Mouse (Mus musculus) lung, embryonic 14.5 days (tissue): Measurements from ENCODE around the gene Tspan2. TPM values are rescaled to one million over a fixed set of nuclear protein-coding genes. Genes with fewer than 3 reads are reported as not detected.

Experiments used
- ATAC-seq: fragments of 200-750 bp; cut with Nextera tagmentation; 2 replicates; pipeline ENCODE4 v1.8.0; 2017; ENCODE audit warnings: mild to moderate bottlenecking, moderate TSS enrichment, moderate library complexity; ENCODE audit not compliant: insufficient read depth
- DNase-seq: peaks from one replicate; pipeline ENCODE4 v3.0.0-alpha.2; 2015
- H3K27ac ChIP-seq: fragments of 300-500 bp; sonication (generic); 2 replicates; pipeline ENCODE4 v1.5.1; 2014; ENCODE audit warnings: low read depth, mild to moderate bottlenecking, moderate library complexity
- H3K27me3 ChIP-seq: fragments of 300-500 bp; sonication (generic); 2 replicates; pipeline ENCODE4 v1.6.1; 2014; ENCODE audit warnings: low read length, control low read depth; ENCODE audit not compliant: insufficient read depth
- H3K36me3 ChIP-seq: fragments of 300-500 bp; sonication (generic); 2 replicates; pipeline ENCODE4 v1.6.1; 2014; ENCODE audit warnings: control low read depth; ENCODE audit not compliant: insufficient read depth
- H3K4me1 ChIP-seq: fragments of 300-500 bp; sonication (generic); 2 replicates; pipeline ENCODE4 v1.6.1; 2014; ENCODE audit warnings: antibody characterized with exemption, control low read depth; ENCODE audit not compliant: insufficient read depth
- H3K4me2 ChIP-seq: fragments of 300-500 bp; sonication (generic); 2 replicates; pipeline ENCODE4 v1.6.1; 2014; ENCODE audit warnings: mild to moderate bottlenecking
- H3K4me3 ChIP-seq: fragments of 300-500 bp; sonication (generic); 2 replicates; pipeline ENCODE4 v1.5.1; 2014; ENCODE audit warnings: low read depth, low read length
- H3K9ac ChIP-seq: fragments of 300-500 bp; sonication (generic); 2 replicates; pipeline ENCODE4 v1.6.1; 2014
- H3K9me3 ChIP-seq: fragments of 300-500 bp; sonication (generic); 2 replicates; pipeline ENCODE4 v1.6.1; 2016; ENCODE audit warnings: low read depth, low read length, control low read depth
- CTCF ChIP-seq: IDR thresholded peaks from 2 replicates; pipeline ENCODE4 v1.5.1; 2016; ENCODE audit warnings: antibody characterized with exemption, low read depth
- WGBS: fragments of 180-500 bp; shearing (Covaris S2); extraction: QIAGEN DNeasy Blood & Tissue Kit; methylation state at CpG from one replicate; pipeline ENCODE4 v1.1.7; 2014; 5-methylcytosine and 5-hydroxymethylcytosine counted together
- polyA plus RNA-seq: library from polyadenylated mRNA; unstranded; fragments of >200 nt; fragmentation: Nextera tagmentation; extraction: Ambion mirVana; gene quantifications from 2 replicates; pipeline ENCODE4 v1.2.1, GENCODE M21; 2014

The Tspan2 gene
- polyA plus RNA-seq, 1 experiment from 2014 or later = 16.2 TPM

- Histone ChIP-seq H3K9me3 (no peaks in the 10 kb centered on the region), H3K4me1 (0 out of 2 replicates have a peak, but pooled peaks cover 3% of the 10 kb centered on the region), H3K27me3 (no peaks in the 10 kb centered on the region), H3K4me2 (peak overlapping the region; percentile 48), H3K9ac (no peak overlapping the region), H3K27ac (no peak overlapping the region), H3K36me3 (no peaks in the 10 kb centered on the region), H3K4me3 (no peak overlapping the region)
- no peak for TF ChIP-seq CTCF
- DNase-seq (peak; percentile 49), ATAC-seq (no peak)
- WGBS = 44% methylated on average over 6 of the region's 6 CpGs
These were observed 10.3 kb upstream of the Tspan2 start for GRCm38 (mm10) chr3:102723841-102724570.

- DNase-seq (no peak), ATAC-seq (no peak)
- no peak for TF ChIP-seq CTCF
- no peak overlapping the region for H3K27ac ChIP-seq
- no peaks in the 10 kb centered on the region for H3K36me3 ChIP-seq
- H3K4me2 ChIP-seq = no peak overlapping the region
- H3K4me3 ChIP-seq = no peak overlapping the region
- no peak overlapping the region for H3K9ac ChIP-seq
- no peaks in the 10 kb centered on the region for H3K27me3 ChIP-seq
- 64% methylated on average over 7 of the region's 7 CpGs for WGBS
- H3K9me3 ChIP-seq = no peaks in the 10 kb centered on the region
- H3K4me1 ChIP-seq = 0 out of 2 replicates have a peak, but pooled peaks cover 3% of the 10 kb centered on the region
These were observed 9.4 kb upstream of the Tspan2 start for GRCm38 (mm10) chr3:102724798-102725459.

- 48% methylated on average over 5 of the region's 5 CpGs for WGBS
- no peaks in the 10 kb centered on the region for H3K27me3 ChIP-seq
These were observed 4.9 kb upstream of the Tspan2 start for GRCm38 (mm10) chr3:102729416-102729815.

GRCm38 (mm10) chr3:102731112-102731511 is 3.2 kb upstream of the Tspan2 start:
- Histone ChIP-seq H3K4me2 (no peak overlapping the region), H3K27ac (no peak overlapping the region), H3K36me3 (no peaks in the 10 kb centered on the region), H3K4me1 (no peaks in the 10 kb centered on the region), H3K9me3 (no peaks in the 10 kb centered on the region), H3K4me3 (no peak overlapping the region), H3K9ac (no peak overlapping the region), H3K27me3 (no peaks in the 10 kb centered on the region)
- TF ChIP-seq CTCF = no peak
- WGBS = 62% methylated on average over 3 of the region's 3 CpGs
- DNase-seq (no peak), ATAC-seq (no peak)

More at GRCm38 (mm10) chr3:102729416-102729815, 4.9 kb upstream of the Tspan2 start:
- DNase-seq = no peak
- no peak overlapping the region for H3K27ac ChIP-seq
- H3K4me2 ChIP-seq = no peak overlapping the region
- H3K36me3 ChIP-seq = no peaks in the 10 kb centered on the region
- no peaks in the 10 kb centered on the region for H3K4me1 ChIP-seq
- TF ChIP-seq CTCF = no peak
- H3K4me3 ChIP-seq = no peak overlapping the region
- ATAC-seq = no peak
- no peaks in the 10 kb centered on the region for H3K9me3 ChIP-seq
- no peak overlapping the region for H3K9ac ChIP-seq

- no peak for ATAC-seq
- H3K4me1 ChIP-seq = peaks cover 5% of the 10 kb centered on the region; the same call in 1 of the 2 replicates
- no peaks in the 10 kb centered on the region for H3K9me3 ChIP-seq
- no peak overlapping the region for H3K27ac ChIP-seq
- no peak for TF ChIP-seq CTCF
- H3K4me2 ChIP-seq = no peak overlapping the region
- no peak overlapping the region for H3K9ac ChIP-seq
- H3K36me3 ChIP-seq = no peaks in the 10 kb centered on the region
- H3K4me3 ChIP-seq = no peak overlapping the region
- DNase-seq = no peak
- no peaks in the 10 kb centered on the region for H3K27me3 ChIP-seq
- WGBS = 85% methylated on average over 4 of the region's 4 CpGs
These were observed 1.7 kb upstream of the Tspan2 start for GRCm38 (mm10) chr3:102732619-102733018.

- ATAC-seq (no peak), DNase-seq (no peak)
- no peak for TF ChIP-seq CTCF
- Histone ChIP-seq H3K4me3 (no peak overlapping the region), H3K4me1 (peaks cover 5% of the 10 kb centered on the region; the same call in 1 of the 2 replicates), H3K27ac (no peak overlapping the region), H3K36me3 (no peaks in the 10 kb centered on the region), H3K9me3 (no peaks in the 10 kb centered on the region), H3K27me3 (no peaks in the 10 kb centered on the region), H3K9ac (no peak overlapping the region), H3K4me2 (no peak overlapping the region)
- 83% methylated on average over 3 of the region's 3 CpGs for WGBS
These were observed 1.3 kb upstream of the Tspan2 start for GRCm38 (mm10) chr3:102733050-102733449.

- DNase-seq (no peak), ATAC-seq (no peak)
- peak overlapping the region; percentile 91 for H3K4me2 ChIP-seq
- no peak for TF ChIP-seq CTCF
- peak overlapping the region; percentile 60 for H3K9ac ChIP-seq
- H3K36me3 ChIP-seq = no peaks in the 10 kb centered on the region
- peak overlapping the region; percentile 65 for H3K4me3 ChIP-seq
- H3K27me3 ChIP-seq = no peaks in the 10 kb centered on the region
- 22% methylated on average over 6 of the region's 6 CpGs for WGBS
- H3K4me1 ChIP-seq = peaks cover 7% of the 10 kb centered on the region; the same call in 1 of the 2 replicates
- no peaks in the 10 kb centered on the region for H3K9me3 ChIP-seq
- H3K27ac ChIP-seq = peak overlapping the region; percentile 82; the same call in 1 of the 2 replicates
These were observed 405 bp upstream of the Tspan2 start for GRCm38 (mm10) chr3:102733936-102734312.
